Comparison of ENCODE assay signal across 8 mouse cellular contexts in the genomic region with DNA sequence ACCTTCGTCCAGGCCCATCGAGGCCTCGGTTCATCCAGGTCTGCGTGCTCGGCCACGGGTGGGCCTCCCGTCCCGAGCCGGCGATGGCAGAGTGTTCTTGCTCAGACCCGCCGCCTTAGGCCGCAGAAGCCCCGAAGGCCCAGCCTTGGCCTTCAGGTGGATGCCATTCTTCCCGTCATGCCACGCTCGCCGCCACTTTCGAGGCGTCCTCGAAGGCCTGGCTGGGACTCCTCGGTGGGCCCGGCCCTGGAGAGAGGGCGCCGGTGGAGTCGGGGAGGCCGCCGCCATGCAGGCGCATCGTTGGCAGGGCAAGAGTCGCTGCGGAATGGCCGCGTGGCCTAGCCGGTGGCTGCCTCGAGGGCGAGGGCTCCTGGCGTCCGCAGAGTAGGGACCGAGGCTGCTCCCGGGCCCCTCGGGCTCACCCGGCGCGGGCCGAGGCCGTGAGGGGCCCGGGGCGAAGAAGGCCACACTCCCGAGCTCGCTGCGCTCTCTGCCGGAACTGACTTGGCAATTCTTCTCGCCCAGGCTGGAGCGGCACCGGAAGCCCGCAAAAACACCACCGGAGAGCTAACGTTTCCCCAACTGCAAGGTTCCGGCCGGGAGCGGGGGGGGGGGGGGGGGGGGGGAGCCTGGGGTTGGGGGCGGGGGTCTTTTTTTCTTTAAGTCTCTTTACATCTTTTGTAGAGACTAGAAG. TPM values are rescaled to one million over a fixed set of nuclear protein-coding genes. Genes with fewer than 3 reads are reported as not detected.
DNase-seq lines count a peak whose midpoint lies in the region; ATAC-seq and TF ChIP-seq lines count a peak whose summit lies in the region.
"Not testable (repeated sequence)": the region's sequence is repeated elsewhere in the genome, so short reads cannot be mapped to it uniquely, and the experiment has no call there.

No protein-coding gene starts in this region.

- not testable (repeated sequence) for H3K27me3 ChIP-seq in forebrain, embryonic 16.5 days (replicated peaks; ENCODE audit: control insufficient read depth, insufficient read depth, low read length); lung, postnatal 0 days (replicated peaks; ENCODE audit: insufficient read depth, low read length)

- peak overlapping the region; percentile 39 for H3K4me2 ChIP-seq in forebrain, embryonic 16.5 days (ENCODE audit: low read length)
- H3K4me2 ChIP-seq in lung, postnatal 0 days (replicated peaks; ENCODE audit: low read depth, low read length) = peak overlapping the region; percentile 35; the same call in 1 of the 2 replicates

- not testable (repeated sequence) for H3K36me3 ChIP-seq in forebrain, embryonic 16.5 days (ENCODE audit: control insufficient read depth, insufficient read depth); lung, postnatal 0 days (ENCODE audit: insufficient read depth, low read length)

- not testable (repeated sequence) for H3K9ac ChIP-seq in forebrain, embryonic 16.5 days (replicated peaks; ENCODE audit: low read depth, low read length); lung, postnatal 0 days (replicated peaks; ENCODE audit: low read depth)

- WGBS in forebrain, embryonic 16.5 days = 0% methylated on average over 9 of the region's 63 CpGs
- WGBS in lung, postnatal 0 days = 0% methylated on average over 9 of the region's 63 CpGs

- not testable (repeated sequence) for H3K27ac ChIP-seq in forebrain, embryonic 16.5 days (ENCODE audit: low read length)
- peak overlapping the region; percentile 47; the same call in 1 of the 2 replicates for H3K27ac ChIP-seq in lung, postnatal 0 days (ENCODE audit: low read length)

- DNase-seq in ES-CJ7 (ENCODE audit: low read depth, low spot score) = peak; percentile 80
- peak; percentile 75 for DNase-seq in cerebellum, adult 11-12 months
- DNase-seq in layer of hippocampus, adult 9-11 months = peak; percentile 63
- peak; percentile 90 for DNase-seq in lung, postnatal 0 days (ENCODE audit: low spot score)
- peak; percentile 24 for DNase-seq in ovary, postnatal 10 days (ENCODE audit: low spot score)
- DNase-seq in thymus, postnatal 0 days (ENCODE audit: low spot score) = peak; percentile 80

- not testable (repeated sequence) for H3K9me3 ChIP-seq in forebrain, embryonic 16.5 days (ENCODE audit: control insufficient read depth, low read length); lung, postnatal 0 days (ENCODE audit: low read length)

- peak overlapping the region; percentile 41 for H3K4me3 ChIP-seq in forebrain, embryonic 16.5 days (replicated peaks; ENCODE audit: low read length)
- H3K4me3 ChIP-seq in lung, postnatal 0 days (ENCODE audit: low read depth, low read length) = peak overlapping the region; percentile 38

- H3K4me1 ChIP-seq in forebrain, embryonic 16.5 days (replicated peaks; ENCODE audit: control insufficient read depth, insufficient read depth, low read length); lung, postnatal 0 days (ENCODE audit: insufficient read depth, low read depth, low read length): not testable (repeated sequence)

- not testable (repeated sequence) for TF ChIP-seq EP300 in lung, postnatal 0 days (IDR thresholded peaks at IDR 0.05)

- peak; percentile 94 for ATAC-seq in forebrain, embryonic 16.5 days
- ATAC-seq in hematopoietic stem cell, adult 5-6 weeks (replicated peaks in 1 of 2; ENCODE audit: insufficient read depth in 1 of 2, low FRiP score in 2 of 2, low TSS enrichment in 1 of 2, low read depth in 1 of 2, poor library complexity in 2 of 2, severe bottlenecking in 2 of 2) = peak; percentile 83 to 96
- peak; percentile 95 for ATAC-seq in lung, postnatal 0 days

- 0 out of 2 replicates have a peak, but pooled peaks have one; percentile 10 for TF ChIP-seq CTCF in lung, postnatal 0 days (IDR thresholded peaks at IDR 0.05)

RNA-seq across cellular contexts. Expression of a gene that starts 28.1 kb away (rescaled TPM):
- polyA plus RNA-seq in forebrain, embryonic 16.5 days (2015; fragmentation: Nextera tagmentation; extraction: Ambion mirVana) = 10.7 and 15.5 TPM in 2 replicates
- 2.3 and 5.4 TPM in 2 replicates for total RNA-seq in hematopoietic stem cell, adult 5-6 weeks (2017)
- 1.2 and 1.7 TPM in 2 replicates for polyA plus RNA-seq in lung, postnatal 0 days (2015; fragmentation: Nextera tagmentation; extraction: Ambion mirVana)
- polyA plus RNA-seq in thymus, postnatal 0 days (2015; fragmentation: Nextera tagmentation; extraction: Ambion mirVana) = 0.21 and 0.38 TPM in 2 replicates

Comparison
In these comparisons a context has a peak if more than half of its experiments do, and no peak if none do; other contexts are left out.
1. DNase-seq: peak in every context shown above with its lines; median percentile 90 in lung, postnatal 0 days; 80 in ES-CJ7; 80 in thymus, postnatal 0 days; 75 in cerebellum, adult 11-12 months; 63 in layer of hippocampus, adult 9-11 months; 24 in ovary, postnatal 10 days.